Mouse (Mus musculus): ENCODE results near the gene Irf3.
A peak's percentile ranks its signal among the peaks of the same experiment; 100 is the strongest.

Irf3 gene

DNA sequence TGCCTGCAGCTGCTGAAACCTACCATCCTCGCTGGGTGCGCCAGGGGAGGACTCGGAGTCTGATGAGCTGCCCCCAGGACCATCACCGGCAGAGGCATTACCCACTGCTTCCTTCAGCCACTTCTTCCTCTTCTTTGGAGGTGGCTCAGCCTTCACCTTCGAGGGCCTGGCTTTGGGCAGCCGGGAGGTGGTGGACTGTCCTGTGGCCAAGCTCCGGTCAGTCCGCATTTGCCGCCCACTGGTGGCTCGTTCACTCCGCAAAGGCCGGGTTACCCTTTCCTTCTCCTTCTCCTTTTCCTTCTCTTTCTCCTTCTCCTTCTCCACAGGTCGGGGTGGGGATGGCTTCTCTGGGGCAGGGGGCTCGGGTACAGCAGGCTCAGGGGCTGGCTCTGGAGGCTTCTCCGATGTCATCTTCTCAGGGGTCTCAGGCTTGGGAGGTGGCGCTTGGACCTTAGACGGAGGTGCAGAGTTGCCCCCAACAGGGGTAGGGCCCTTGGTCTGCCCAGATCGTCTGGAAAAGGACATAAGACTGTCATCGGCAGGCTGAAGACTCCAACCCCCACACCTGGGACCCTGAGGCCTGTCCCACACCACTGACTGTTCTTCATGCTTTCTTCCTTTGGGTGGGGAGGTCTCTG is 36.4 kb downstream of the Irf3 start:
- DNase-seq (ENCODE audit: low read depth, low spot score), result no peak

DNA sequence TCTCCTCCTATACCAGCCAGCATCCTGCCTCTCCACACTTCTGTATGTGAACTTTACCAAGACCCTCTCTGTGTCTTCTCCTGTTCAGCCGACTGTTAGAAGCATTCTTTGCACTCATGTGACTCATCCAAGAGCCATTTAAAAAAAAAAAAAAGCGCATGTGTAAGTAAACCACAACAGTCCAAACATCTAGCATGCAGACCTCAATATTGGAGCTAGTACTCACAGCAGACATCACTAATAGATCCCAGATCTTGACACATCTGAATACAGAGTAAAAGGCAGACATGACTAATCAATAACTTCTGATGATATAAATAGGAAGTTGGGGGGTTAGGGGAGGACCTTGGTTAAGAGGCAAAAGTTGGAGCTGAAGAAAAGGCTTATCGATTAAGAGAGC is 38.2 kb downstream of the Irf3 start:
- no peak for DNase-seq (ENCODE audit: low read depth, low spot score)

DNA sequence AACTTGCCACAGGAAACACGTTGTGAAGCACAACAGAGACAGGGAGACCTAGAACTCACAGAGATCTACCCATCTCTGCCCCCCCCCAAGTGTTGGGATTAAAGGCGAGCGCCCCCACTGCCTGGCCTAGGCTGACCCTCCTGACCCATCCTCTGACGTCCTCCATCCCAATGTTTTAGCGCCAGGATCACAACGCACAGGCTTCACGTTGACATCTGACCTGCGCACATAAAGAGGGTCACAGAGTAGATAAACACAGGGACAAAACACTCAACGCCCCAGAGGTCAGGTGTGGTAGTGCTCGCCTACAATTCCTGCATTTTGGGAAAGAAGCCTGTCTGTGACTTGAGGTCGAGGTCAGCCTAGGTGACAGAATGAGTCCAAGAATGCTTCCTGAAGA is 39.3 kb downstream of the Irf3 start:
- DNase-seq (ENCODE audit: low read depth, low spot score), result no peak

DNA sequence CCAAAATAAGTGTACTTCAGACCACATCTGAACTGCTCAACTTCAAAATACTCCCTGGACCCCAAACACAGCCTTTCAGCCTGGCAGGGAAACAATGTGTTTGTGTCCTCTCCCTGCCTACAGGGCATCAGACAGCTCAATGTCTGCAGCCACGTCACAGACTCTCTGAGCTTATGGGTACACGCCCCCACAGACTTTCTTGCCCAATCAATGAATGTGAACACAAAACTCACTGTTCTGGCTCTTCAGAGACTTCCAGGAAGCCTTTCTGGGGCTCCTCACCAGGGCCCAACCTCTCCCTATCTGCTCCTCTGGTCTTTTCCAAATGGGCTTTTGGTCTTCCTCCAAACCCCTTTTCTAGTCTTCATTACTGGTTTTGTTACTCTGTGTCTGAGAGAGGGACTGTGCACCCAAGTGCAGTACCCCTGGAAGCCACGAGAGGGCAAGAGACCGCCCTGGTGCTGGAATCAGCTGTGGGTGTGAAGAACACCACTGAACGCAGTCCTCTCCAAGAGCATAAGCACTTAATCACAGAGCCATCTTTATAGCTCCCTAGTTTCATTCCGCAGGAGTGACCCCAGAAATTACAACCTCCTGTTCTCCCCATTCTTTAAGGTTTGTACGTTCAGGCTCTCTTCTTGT is 40.4 kb downstream of the Irf3 start:
- DNase-seq (ENCODE audit: low read depth, low spot score), result no peak

DNA sequence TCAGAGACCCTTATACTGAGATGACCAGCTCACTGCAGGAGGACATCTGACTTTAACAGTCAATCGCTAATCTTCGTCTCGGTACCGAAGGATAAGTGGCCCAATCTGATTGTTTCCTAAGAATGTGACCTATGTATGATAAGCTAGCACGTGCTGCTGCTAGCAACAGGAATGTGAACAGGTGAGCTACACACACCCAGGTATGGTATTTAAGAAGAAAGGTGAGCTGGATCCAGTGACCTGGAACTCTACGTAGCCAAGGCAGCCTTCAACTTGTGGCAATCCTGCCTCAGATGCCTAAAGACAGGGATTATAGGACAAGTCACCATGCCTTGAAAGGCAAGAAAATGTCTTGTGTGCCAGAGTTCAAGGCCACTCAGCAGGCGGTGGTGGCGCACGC is 41.0 kb downstream of the Irf3 start:
- DNase-seq (ENCODE audit: low read depth, low spot score), result no peak

DNA sequence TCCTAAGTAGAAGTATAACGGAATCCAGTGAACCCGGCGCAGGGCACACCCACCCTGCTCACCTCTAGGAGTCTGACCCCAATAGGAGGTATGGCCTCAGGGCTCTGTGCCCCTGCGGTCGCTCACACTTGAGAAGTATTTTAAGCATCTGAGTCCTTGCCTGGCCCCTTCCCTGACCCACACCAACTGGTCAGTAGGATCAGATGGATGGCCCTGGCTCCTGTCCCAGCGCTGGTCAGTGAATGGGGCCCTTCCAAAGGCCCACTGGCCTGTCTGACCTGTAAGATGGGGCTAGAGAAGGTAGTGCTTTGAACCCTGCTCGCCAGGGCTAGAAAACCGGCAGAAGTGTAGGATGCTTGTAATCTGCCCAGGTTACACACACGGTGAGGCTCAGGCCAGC is 43.4 kb downstream of the Irf3 start:
- DNase-seq (ENCODE audit: low read depth, low spot score), result no peak

DNA sequence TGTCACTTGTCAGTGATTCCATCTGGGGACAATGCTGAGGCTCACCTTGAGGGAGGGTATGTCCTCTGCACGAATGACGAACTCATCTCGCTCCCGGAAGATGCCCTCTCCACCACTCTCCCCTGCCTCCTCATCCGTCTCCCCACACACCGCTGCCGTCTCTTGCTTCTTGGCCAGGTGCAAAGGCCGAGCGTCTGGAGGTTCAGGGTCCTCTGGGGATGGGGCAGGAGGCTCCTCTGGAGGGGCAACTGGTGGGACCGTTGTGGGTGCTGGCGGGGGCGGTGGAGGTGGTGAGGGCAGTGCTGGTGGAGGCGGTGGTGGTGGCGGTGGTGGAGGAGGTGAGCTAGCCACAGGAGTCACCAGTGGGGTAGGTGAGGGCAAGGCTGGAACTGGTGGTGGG is 45.9 kb downstream of the Irf3 start:
- DNase-seq (ENCODE audit: low read depth, low spot score), result no peak

DNA sequence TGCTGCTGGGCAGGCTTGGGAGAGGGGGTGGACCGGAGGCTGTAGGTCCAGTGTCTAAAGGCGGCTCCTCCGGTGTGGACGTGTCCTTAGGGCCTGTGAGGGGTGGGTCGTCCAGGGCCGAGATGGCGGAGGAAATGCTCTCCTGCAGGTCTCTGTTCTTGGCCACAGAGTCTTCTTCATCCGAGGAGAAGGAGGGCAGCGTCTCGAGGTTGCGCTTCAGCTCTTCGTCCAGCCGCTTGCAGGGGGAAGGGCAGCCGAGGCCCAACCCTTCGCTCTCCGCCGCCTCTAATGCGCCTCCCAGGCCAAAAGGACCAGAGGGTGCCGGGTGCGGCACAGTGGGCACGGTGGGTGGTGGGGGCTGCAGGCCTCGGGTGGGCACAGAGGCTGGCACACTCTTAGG is 48.3 kb downstream of the Irf3 start:
- no peak for DNase-seq (ENCODE audit: low read depth, low spot score)

DNA sequence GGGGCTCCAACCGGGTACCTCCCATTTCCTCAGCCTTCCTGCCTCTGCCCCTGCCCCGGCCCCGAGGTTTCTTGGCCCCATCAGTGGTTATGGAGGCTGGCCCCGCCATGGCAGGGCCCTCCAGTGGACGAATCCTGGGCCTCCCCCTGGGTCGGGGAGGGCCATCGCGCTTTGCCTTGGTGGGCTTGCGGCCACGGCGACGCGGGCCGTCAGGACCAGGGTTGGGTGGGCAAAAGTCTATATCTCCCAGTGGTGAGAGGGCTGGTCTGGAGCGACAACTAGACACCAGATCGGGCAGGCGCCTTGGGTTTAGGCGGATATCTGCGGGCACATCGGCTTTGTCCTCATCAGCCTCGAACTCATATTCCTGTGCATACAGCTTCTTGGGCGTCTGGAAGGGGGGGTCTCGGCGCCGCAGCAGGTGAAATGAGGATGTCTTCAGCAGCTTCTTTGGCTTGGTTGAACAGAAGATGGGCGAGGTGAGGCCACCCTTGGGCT is 49.5 kb downstream of the Irf3 start:
- no peak for DNase-seq (ENCODE audit: low read depth, low spot score)

DNA sequence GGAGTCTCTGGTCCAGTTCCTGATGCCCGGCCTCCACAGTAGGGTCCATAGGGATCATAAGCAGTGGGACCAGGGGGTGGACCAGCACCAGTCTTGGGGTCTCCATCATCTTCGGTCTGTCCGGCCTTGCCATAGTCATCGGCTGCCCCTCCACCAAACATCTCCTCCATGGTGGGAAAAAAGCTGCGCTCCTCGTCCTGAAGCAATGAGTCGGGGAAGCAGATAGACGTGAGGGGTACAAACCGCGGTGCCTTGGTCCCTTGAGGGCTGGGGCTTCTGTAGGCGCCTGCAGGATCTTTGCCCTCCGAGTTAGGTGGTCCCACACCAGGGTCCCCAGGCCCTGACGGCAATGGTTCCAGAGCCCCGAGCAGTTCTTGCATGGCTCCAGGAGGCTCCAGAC is 50.0 kb downstream of the Irf3 start:
- no peak for DNase-seq (ENCODE audit: low read depth, low spot score)

DNA sequence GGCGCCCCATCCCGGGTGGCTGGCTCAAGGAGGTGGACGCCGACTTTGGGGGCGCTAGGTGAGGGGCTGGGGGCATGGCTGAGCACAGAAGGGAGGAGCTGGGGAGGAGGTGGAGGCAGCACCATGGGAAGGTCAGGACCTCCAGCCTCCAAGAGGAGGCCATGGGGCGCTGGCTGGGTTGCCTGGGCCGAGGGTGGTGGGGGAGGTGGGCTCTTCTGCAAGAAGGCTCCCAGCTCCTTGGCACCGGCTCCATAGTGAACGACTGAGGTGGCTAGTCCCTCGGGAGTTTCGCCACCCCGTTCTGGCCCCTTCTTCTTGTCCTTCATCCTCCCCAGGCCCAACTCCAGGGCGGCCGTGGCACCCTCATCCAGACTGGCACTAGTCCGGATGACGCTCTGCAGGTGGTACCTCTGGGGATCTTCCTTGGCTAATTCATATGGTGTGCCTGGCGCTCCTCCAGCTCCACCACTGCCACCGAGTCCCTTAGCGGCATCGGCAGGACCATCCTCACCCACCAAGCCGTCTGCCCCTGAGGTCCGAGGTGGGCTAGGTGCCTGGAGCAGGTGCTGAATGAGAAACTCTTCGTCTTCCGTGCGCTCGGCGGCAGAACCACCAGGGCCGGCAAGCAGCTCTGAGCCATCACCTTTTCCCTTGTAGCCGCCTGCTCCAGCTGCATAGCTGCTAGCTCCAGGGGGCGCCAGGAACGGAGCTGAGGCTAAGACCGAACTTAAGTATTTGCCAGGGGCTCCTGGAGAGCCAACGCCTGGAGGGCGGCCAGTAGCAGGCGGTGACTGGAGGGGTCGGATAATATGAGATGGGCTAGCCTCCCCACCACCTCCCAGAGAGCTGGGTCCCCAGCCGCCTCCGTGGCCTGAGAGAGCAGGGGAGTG is 50.8 kb downstream of the Irf3 start:
- DNase-seq (ENCODE audit: low read depth, low spot score), result no peak

DNA sequence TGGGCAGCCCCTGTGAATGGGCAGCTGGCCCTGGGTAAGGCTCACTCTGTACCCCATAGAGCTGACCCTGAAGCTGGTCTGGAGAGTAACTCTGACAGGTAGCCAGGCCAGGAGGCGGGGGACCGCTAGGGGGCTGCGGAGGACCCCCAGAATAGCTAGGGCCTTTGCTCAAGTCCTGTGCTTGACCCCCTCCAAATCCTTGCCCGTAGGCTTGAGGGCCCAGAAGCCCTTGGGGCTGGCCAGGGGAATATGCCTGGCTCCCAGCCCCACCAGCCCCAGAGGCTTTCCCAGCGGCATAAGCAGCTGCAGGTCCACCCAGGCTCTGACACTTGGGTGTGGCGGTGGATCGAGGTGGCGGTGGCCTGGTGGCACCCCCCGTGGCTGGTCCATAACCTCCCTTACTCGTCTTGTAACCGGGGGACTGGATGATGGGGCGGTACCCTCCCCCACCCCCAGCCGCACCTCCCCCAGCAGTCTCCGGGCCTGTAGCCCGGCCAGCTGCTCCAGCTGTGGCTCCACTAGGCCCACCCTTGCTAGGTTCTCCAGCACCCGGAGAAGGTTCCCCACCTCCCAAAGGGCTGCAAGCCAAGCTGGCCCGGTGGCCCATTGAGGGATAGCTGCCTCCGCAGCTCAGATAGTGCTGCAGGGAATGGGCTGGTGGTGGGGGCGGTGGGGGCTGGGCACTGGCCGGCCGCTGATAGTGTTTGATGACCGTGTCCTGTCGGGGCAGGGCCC is 51.6 kb downstream of the Irf3 start:
- no peak for DNase-seq (ENCODE audit: low read depth, low spot score)

DNA sequence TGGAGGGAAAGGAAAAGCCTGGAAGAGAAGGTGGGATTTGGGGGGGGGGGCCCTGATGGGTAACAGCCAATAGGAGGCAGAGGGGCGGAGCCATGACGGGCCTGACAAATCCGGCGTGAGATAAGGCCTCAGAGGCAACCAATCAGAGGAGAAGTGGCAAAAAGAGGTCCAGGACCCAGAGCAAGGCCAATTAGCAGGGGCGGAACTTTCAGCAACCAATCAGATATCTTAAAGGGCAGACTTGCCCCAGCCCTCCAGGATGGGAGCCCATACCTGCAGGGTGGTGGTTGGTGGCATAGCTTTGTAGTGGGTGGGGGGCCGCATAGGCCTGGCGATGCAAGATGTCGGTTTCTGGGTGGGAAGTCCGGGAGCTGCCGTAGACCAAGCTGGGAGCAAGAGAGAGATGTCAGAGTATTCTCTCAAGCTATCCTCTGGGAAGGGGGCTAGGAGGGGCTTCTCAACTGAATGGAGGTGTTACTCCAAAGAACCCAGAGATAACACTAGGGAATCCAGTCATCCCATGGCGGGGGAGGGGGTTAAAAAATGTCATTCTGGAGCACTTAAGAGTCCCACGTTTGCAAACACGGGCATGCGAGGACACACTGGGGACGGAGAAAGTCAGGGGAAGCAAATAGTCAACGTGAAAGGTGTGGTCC is 53.6 kb downstream of the Irf3 start:
- DNase-seq (ENCODE audit: low read depth, low spot score), result peak; percentile 81

DNA sequence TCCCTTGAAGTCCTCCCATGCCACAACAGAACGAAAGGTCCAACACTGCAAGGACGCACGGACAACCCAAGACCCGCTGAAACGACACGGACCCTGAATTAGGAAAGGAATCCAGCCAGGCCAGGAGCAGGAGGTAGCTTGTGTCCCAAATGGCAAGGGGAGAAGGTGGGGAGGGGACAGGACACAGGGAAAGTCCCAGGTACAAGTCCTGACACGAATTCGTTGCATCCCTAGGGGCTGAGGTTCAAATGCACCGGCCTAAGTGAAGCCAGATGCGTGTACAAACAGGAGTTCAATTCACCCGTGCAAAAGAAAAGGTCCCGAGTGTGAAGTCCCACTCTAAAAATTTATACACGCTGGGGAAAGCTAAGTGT is 54.1 kb downstream of the Irf3 start:
- DNase-seq (ENCODE audit: low read depth, low spot score), result no peak
